Mouse (Mus musculus): Measurements from ENCODE around the gene Clcn3. TPM values are rescaled to one million over a fixed set of nuclear protein-coding genes. Genes with fewer than 3 reads are reported as not detected.
A peak's percentile ranks its signal among the peaks of the same experiment; 100 is the strongest.

Clcn3 gene
- total and polyA plus RNA-seq, 3 experiments: 21.9 to 37.3 (median 29.2) TPM

- peaks cover 10 to 43% of the 10 kb centered on the region in 2 experiments for H3K4me1 ChIP-seq (ENCODE audit: control insufficient read depth in 1 of 2, insufficient read depth in 2 of 2)
- H3K27ac ChIP-seq (ENCODE audit: insufficient read depth, low read depth): no peak overlapping the region
- no peak for TF ChIP-seq MEF2A (IDR thresholded peaks at IDR 0.05; ENCODE audit: borderline replicate concordance, low read depth, low read length)
- TF ChIP-seq ZC3H11A (IDR thresholded peaks at IDR 0.05; ENCODE audit: low read depth, low read length): no peak
- no peak for TF ChIP-seq MYC (IDR thresholded peaks at IDR 0.05; ENCODE audit: low read depth, low read length)
- no peak for TF ChIP-seq MAFK (IDR thresholded peaks at IDR 0.05; ENCODE audit: insufficient replicate concordance, low read length)
- no peak for TF ChIP-seq ZMIZ1 (IDR thresholded peaks at IDR 0.05; ENCODE audit: low read depth, low read length)
- TF ChIP-seq HCFC1 (IDR thresholded peaks at IDR 0.05; ENCODE audit: low read depth, low read length): no peak
- no peak for TF ChIP-seq JUN (IDR thresholded peaks at IDR 0.05; ENCODE audit: insufficient read depth, low read depth, low read length)
- TF ChIP-seq KAT2A (IDR thresholded peaks at IDR 0.05; ENCODE audit: insufficient replicate concordance, low read length): no peak
- no peak for TF ChIP-seq USF1 (IDR thresholded peaks at IDR 0.05; ENCODE audit: low read depth, low read length)
- no peak for TF ChIP-seq MXI1 (IDR thresholded peaks at IDR 0.05; ENCODE audit: low read depth, low read length)
- no peak for TF ChIP-seq CHD1 (IDR thresholded peaks at IDR 0.05; ENCODE audit: low read depth, low read length)
- no peak for TF ChIP-seq TBP (conservative IDR thresholded peaks at IDR 0.05; ENCODE audit: low read depth, low read length)
- no peak for TF ChIP-seq EP300 (IDR thresholded peaks at IDR 0.05; ENCODE audit: low read length)
- dilution Hi-C loops (cut with MboI; ENCODE audit: extremely low pct_ligation_motif_present, extremely low pct_unique_long_range_greater_than_20kb, low sequenced_read_pairs): no loop called here
- H3K36me3 ChIP-seq (replicated peaks in 1 of 2; ENCODE audit: control insufficient read depth in 1 of 2, insufficient read depth in 1 of 2, low read length in 1 of 2): peaks cover 0 to 2% of the 10 kb centered on the region in 2 experiments
- H3K79me2 ChIP-seq (replicated peaks; ENCODE audit: control insufficient read depth, extremely low read depth, insufficient read depth, poor library complexity, severe bottlenecking): peaks cover 13% of the 10 kb centered on the region
- H3K4me3 ChIP-seq (replicated peaks in 1 of 3; ENCODE audit: low read depth in 2 of 3, low read length in 2 of 3, poor library complexity in 1 of 3): no peak overlapping the region
- no peak for DNase-seq (ENCODE audit: extremely low read depth)
- H3K9me3 ChIP-seq (replicated peaks; ENCODE audit: low read length): no peaks in the 10 kb centered on the region
- H3K9ac ChIP-seq (ENCODE audit: insufficient read depth, low read depth): no peak overlapping the region
- no peak overlapping the region for H3K4me2 ChIP-seq (ENCODE audit: insufficient read depth, low read depth, poor library complexity, severe bottlenecking)
- in situ Hi-C loops (cut with MboI; ENCODE audit: low pct_ligation_motif_present, low pct_unique_long_range_greater_than_20kb, low sequenced_read_pairs): no loop called here
- H3K27me3 ChIP-seq (replicated peaks): no peaks in the 10 kb centered on the region
Measured at GRCm38 (mm10) chr8:60886736-60887135, 96.4 kb downstream of the Clcn3 start.

GRCm38 (mm10) chr8:60883419-60884137 lies 99.5 kb downstream of the Clcn3 start:
- peak overlapping the region; percentile 1; the same call in 1 of the 2 replicates for H3K4me2 ChIP-seq (ENCODE audit: insufficient read depth, low read depth, poor library complexity, severe bottlenecking)
- no peak overlapping the region for H3K4me3 ChIP-seq (replicated peaks in 1 of 3; ENCODE audit: low read depth in 2 of 3, low read length in 2 of 3, poor library complexity in 1 of 3)
- H3K9me3 ChIP-seq (replicated peaks; ENCODE audit: low read length): no peaks in the 10 kb centered on the region
- DNase-seq (ENCODE audit: extremely low read depth): peak; percentile 65
- dilution Hi-C loops (cut with MboI; ENCODE audit: extremely low pct_ligation_motif_present, extremely low pct_unique_long_range_greater_than_20kb, low sequenced_read_pairs) (no loop called here), in situ Hi-C loops (cut with MboI; ENCODE audit: low pct_ligation_motif_present, low pct_unique_long_range_greater_than_20kb, low sequenced_read_pairs) (no loop called here)
- peaks cover 3 to 33% of the 10 kb centered on the region in 2 experiments; a peak in 2 of 4 replicates for H3K4me1 ChIP-seq (ENCODE audit: control insufficient read depth in 1 of 2, insufficient read depth in 2 of 2)
- TF ChIP-seq POLR2A (IDR thresholded peaks at IDR 0.05; ENCODE audit: low read depth, low read length) (peak; percentile 49), EP300 (IDR thresholded peaks at IDR 0.05; ENCODE audit: low read length) (0 out of 2 replicates have a peak, but pooled peaks have one; percentile 37), BHLHE40 (IDR thresholded peaks at IDR 0.05; ENCODE audit: low read depth, low read length) (peak; percentile 77), SMC3 (IDR thresholded peaks at IDR 0.05; ENCODE audit: low read depth, low read length) (no peak), SIN3A (IDR thresholded peaks at IDR 0.05; ENCODE audit: low read length) (no peak), IRF4 (IDR thresholded peaks at IDR 0.05; ENCODE audit: low read depth, low read length) (peak; percentile 62), MAX (IDR thresholded peaks at IDR 0.05; ENCODE audit: low read length) (peak; percentile 43; the same call in 1 of the 2 replicates), JUN (IDR thresholded peaks at IDR 0.05; ENCODE audit: insufficient read depth, low read depth, low read length) (no peak), MAZ (IDR thresholded peaks at IDR 0.05; ENCODE audit: low read depth, low read length) (no peak), TBP (conservative IDR thresholded peaks at IDR 0.05; ENCODE audit: low read depth, low read length) (0 out of 2 replicates have a peak, but pooled peaks have one; percentile 40), MXI1 (IDR thresholded peaks at IDR 0.05; ENCODE audit: low read depth, low read length) (no peak), RCOR1 (conservative IDR thresholded peaks at IDR 0.05; ENCODE audit: low read depth, low read length) (no peak), HCFC1 (IDR thresholded peaks at IDR 0.05; ENCODE audit: low read depth, low read length) (no peak; the same call in 1 of the 2 replicates), ELF1 (IDR thresholded peaks at IDR 0.05; ENCODE audit: low read depth, low read length) (no peak), ZKSCAN1 (IDR thresholded peaks at IDR 0.05; ENCODE audit: borderline replicate concordance, low read depth, low read length) (no peak)
- H3K79me2 ChIP-seq (replicated peaks; ENCODE audit: control insufficient read depth, extremely low read depth, insufficient read depth, poor library complexity, severe bottlenecking): no peaks in the 10 kb centered on the region
- H3K27me3 ChIP-seq (replicated peaks): no peaks in the 10 kb centered on the region
- no peaks in the 10 kb centered on the region for H3K36me3 ChIP-seq (replicated peaks in 1 of 2; ENCODE audit: control insufficient read depth in 1 of 2, insufficient read depth in 1 of 2, low read length in 1 of 2)
- H3K9ac ChIP-seq (ENCODE audit: insufficient read depth, low read depth): 0 out of 2 replicates have a peak overlapping the region, but pooled peaks have one; percentile 9
- no peak overlapping the region for H3K27ac ChIP-seq (ENCODE audit: insufficient read depth, low read depth)

Measured in CH12.LX (cell line).